Mouse (Mus musculus): ENCODE measurements around the gene Tmem108. TPM values are rescaled to one million over a fixed set of nuclear protein-coding genes. Genes with fewer than 3 reads are reported as not detected.
A peak's percentile ranks its signal among the peaks of the same experiment; 100 is the strongest.

Tmem108 gene
- total RNA-seq, 2 experiments from 2014 or later, result 2.9 TPM; not detected in 1

DNA sequence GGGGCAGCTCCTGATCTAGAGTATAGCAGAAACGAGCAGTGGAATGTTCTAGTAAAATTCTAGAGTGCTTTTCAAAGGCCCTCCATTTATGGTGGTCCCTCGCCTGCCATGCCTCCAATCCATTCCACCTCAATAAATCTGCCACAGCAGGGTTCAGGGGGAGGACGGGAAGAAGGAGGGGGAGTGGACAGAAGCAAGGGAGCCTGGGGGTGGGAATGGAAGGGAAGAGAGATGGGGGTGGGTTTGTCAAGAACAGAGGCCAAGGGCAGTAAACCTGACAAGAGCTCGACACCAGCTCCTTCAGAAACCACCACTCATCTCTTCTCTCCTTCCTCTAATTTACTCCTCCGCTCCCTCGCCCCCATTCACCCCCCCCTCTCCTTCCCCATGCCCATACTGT is 238.6 kb downstream of the Tmem108 start:
- ATAC-seq (replicated peaks; ENCODE audit: low FRiP score, poor library complexity, severe bottlenecking), result no peak

GRCm38 (mm10) chr9:103513884-103514283 is 247.8 kb downstream of the Tmem108 start:
- ATAC-seq (replicated peaks; ENCODE audit: low FRiP score, poor library complexity, severe bottlenecking), result no peak

DNA sequence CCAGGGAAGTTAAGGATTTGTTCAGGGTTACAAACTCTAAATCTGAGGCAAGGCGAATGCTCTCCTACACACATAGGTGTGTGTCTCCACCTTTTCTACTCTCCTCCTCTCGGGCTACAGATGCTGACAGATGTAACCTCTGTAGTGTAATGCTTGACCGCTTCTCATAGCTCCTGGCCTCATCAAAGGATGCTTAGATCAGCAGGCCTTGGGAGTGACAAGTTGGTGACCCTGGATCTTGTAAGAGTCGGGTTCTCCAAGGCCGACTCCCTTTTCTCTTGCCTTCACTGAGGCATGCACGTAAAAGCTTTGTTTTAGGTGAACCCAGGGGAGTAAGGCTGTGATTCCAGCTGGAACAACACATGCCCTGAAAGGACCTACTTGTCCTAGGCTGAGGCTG is 249.4 kb downstream of the Tmem108 start:
- ATAC-seq (replicated peaks; ENCODE audit: low FRiP score, poor library complexity, severe bottlenecking), result no peak

DNA sequence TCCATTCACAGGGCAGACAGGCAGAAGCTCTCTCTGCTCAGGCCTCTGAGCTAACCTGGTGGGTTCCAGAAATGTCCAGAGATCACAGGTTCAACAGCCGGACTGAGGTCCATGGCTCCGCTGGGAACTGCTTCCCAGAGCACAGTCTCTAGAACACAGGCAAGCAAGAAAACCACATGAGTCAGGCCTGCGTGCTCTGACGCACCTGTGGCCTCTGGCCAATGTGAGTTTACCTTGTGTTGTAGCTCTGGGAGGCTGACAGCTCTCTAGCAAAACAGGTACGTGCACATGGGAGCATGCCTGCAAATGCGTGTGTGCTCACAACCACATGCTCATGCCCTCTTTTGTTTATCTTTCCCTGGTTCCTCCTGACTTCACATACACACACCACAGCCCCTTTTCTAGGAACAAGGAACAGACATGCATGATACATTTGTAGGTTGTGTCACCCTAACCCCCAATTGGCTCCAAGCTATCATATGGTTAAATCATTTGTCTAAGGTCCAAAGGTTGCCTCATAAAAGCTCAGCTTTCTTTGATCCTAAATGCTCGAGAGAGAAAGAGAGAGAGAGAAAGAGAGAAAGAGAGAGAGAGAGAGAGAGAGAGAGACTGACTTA is 254.6 kb downstream of the Tmem108 start:
- ATAC-seq (replicated peaks; ENCODE audit: low FRiP score, poor library complexity, severe bottlenecking), result no peak

- no peak for ATAC-seq (replicated peaks; ENCODE audit: low FRiP score, poor library complexity, severe bottlenecking)
Observed at GRCm38 (mm10) chr9:103505067-103505466, 256.6 kb downstream of the Tmem108 start.

DNA sequence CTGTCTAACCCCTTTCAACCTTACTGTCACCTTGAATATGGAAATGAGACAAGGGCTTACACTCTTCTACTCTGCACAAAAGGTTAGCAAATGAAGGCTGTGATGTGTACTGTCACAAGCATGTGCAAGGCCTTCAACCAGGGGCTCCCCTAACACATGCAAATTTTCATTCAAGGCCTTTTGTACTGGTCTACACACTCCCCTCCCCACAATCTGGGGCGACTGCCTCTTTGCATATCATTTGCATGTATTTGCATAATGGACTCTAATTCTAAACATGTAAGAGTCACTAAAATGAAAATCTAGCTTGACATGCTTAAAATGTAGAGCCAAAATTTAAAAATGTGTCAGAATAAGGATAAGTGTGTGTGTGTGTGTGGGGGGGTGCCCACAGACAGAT is 257.0 kb downstream of the Tmem108 start:
- no peak for ATAC-seq (replicated peaks; ENCODE audit: low FRiP score, poor library complexity, severe bottlenecking)

DNA sequence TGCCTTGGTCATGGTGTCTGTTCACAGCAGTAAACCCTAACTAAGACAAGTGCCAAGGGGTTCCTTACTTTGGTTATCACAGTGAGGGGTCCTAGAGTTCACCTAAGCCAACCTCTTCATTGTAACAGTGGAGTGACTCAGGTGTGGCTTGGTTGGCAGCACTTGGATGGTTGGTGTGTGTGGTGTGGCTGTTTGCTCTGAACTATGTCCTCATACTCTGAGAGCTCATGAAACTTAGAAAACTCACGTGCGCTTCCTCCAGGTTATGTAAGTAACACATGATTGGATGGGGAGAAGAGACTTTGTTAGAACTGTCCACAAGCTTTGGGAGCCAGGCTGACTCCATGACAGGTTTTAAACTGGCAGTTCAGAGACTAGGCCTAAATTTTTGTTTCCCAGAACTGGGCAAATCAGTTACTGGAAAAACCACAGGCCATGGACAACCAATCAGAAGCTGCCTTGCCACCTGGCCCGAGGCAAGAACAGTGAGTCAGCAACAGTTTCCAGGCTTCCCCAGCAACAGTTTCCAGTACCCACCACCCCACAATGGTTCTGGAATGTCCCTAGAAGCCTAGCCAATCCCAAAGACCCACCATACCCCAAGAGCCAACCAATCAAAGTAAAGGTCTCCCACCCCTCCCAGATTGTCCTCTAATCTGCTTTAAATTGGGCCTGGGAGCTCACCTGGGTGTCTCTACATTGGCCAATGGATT is 257.9 kb downstream of the Tmem108 start:
- no peak for ATAC-seq (replicated peaks; ENCODE audit: low FRiP score, poor library complexity, severe bottlenecking)

GRCm38 (mm10) chr9:103502655-103503054 is 259.0 kb downstream of the Tmem108 start:
- no peak for ATAC-seq (replicated peaks; ENCODE audit: low FRiP score, poor library complexity, severe bottlenecking)

GRCm38 (mm10) chr9:103501861-103502364 is 259.7 kb downstream of the Tmem108 start:
- no peak for ATAC-seq (replicated peaks; ENCODE audit: low FRiP score, poor library complexity, severe bottlenecking)

- no peak for ATAC-seq (replicated peaks; ENCODE audit: low FRiP score, poor library complexity, severe bottlenecking)
Observed at GRCm38 (mm10) chr9:103499366-103499765, 262.3 kb downstream of the Tmem108 start.

DNA sequence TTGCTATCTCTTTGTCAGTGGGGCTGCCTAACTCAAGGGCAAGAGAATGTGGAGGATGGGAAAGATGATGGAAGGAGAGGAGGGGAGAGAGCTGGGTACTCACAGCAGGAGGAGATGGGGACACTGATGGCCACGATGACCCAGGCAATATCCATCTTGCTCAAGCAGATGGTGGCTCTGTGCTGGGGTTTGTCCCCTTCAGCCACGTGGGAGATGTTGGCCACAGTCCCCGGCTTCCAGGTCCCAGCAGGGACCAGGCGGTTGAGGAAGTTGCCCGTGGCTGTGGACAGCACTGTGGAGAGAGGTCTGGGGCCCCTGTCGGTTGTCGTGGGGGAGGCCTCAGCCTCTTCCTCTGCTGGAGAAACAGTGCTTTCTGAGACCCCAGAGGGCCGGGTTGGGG is 262.9 kb downstream of the Tmem108 start:
- ATAC-seq (replicated peaks; ENCODE audit: low FRiP score, poor library complexity, severe bottlenecking), result no peak

DNA sequence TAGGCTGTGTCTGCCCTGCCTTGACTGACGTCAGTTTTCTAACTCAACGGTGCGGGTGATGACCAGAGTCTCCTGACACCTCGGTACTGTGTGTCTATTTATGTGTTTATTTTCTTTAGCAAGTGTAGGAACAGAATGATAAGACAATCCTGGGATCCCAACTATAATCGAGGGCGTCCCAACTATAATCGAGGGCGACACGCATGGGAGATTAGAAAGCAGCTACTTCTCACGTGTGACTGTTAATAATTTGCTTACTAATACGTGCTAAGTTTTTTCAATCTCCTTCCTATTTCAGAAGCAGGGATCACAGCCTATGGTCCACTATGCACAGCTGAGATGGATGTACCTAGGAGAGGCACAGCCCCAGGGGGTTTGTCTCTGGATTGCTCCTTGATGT is 266.2 kb downstream of the Tmem108 start:
- ATAC-seq (replicated peaks; ENCODE audit: low FRiP score, poor library complexity, severe bottlenecking), result no peak

- ATAC-seq (replicated peaks; ENCODE audit: low FRiP score, poor library complexity, severe bottlenecking), result no peak
Observed at GRCm38 (mm10) chr9:103494346-103495020, 267.2 kb downstream of the Tmem108 start.

DNA sequence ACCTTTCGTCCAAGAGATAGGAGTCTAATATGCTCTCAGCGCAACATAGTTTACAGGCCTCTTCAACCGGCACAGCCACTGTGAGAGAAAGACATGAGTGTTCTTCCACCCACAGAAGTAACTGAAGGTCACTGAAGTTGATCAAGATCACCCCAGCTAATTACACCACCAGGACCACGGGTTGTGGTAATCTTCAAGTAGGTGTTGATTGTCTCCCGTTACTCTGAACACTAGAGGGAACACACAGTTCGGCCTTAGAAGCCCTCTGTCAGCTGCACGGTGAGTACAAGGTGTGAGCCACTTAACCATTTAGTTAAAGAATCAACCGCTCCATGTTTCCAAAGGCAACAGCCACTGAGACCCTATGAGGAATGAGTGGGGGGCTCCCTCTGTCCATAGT is 269.7 kb downstream of the Tmem108 start:
- ATAC-seq (replicated peaks; ENCODE audit: low FRiP score, poor library complexity, severe bottlenecking), result no peak

GRCm38 (mm10) chr9:103490439-103490838 is 271.2 kb downstream of the Tmem108 start:
- 0 out of 2 replicates have a peak, but pooled peaks have one; percentile 59 for ATAC-seq (replicated peaks; ENCODE audit: low FRiP score, poor library complexity, severe bottlenecking)

DNA sequence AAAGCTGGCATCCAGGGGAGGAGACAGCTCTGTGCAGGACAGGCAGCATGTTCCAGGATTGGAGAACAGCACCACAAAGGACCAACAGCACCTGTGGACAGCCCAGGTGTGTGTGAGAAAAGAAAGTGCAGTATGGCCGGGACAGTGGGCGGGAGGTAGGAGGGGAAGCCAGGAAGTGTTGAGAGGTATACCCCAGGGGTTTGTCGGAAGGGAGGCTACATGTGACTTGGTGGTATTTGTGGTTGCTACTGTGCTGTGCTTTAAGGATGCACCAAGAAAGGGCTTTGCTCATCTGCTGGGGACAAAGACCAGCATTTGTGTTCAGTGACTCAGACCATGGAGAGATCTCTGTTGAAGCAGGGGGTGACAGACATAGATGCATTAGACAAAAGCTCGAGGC is 271.8 kb downstream of the Tmem108 start:
- ATAC-seq (replicated peaks; ENCODE audit: low FRiP score, poor library complexity, severe bottlenecking), result no peak

DNA sequence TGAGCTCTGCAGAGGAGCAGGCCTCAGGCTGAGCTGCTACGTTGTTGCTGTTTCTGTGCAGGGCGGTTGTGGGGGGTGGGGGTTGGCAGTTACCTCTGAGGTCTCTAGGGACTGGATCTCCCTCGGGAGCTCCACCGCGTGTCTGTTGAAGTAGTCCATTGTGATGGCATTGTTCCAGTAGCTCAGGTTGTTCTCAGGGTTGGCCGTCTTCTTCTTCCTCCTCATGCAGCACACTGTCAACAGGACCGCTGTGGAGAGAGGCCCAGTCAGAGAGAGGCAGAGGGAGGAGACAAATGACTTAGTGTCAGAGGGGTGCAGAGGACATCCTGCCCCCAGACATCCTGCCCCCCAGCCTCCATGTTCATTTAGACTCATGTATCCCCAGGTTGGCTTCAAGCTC is 272.5 kb downstream of the Tmem108 start:
- ATAC-seq (replicated peaks; ENCODE audit: low FRiP score, poor library complexity, severe bottlenecking), result no peak

DNA sequence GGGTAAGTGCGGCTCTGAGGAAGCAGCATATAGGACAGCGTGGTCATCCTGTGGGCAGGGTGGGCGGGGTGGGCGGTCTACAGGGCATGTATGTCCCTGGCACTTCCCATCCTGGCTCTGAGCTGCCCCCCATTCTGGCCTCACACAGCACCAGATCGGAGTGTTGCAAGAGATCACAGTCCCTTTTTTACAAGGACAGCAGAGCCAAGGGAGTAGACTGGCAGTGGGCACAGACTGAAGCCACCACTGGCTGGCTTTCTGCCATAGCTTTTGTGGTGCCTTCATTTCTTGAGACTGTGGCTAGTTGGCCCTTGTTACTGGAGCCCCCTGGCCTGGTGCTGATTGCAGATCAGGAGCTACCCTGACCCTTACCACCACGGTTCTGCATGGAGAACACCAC is 275.4 kb downstream of the Tmem108 start:
- ATAC-seq (replicated peaks; ENCODE audit: low FRiP score, poor library complexity, severe bottlenecking), result no peak

GRCm38 (mm10) chr9:103485606-103486005 is 276.0 kb downstream of the Tmem108 start:
- no peak for ATAC-seq (replicated peaks; ENCODE audit: low FRiP score, poor library complexity, severe bottlenecking)

- ATAC-seq (replicated peaks; ENCODE audit: low FRiP score, poor library complexity, severe bottlenecking), result no peak
Observed at GRCm38 (mm10) chr9:103480603-103481220, 280.9 kb downstream of the Tmem108 start.
